Mouse (Mus musculus): Measurements from ENCODE around the gene Prrc2b. TPM values are rescaled to one million over a fixed set of nuclear protein-coding genes. Genes with fewer than 3 reads are reported as not detected.

The Prrc2b gene
- polyA plus RNA-seq, 1 experiment from 2014 or later = 24.5 TPM

DNA sequence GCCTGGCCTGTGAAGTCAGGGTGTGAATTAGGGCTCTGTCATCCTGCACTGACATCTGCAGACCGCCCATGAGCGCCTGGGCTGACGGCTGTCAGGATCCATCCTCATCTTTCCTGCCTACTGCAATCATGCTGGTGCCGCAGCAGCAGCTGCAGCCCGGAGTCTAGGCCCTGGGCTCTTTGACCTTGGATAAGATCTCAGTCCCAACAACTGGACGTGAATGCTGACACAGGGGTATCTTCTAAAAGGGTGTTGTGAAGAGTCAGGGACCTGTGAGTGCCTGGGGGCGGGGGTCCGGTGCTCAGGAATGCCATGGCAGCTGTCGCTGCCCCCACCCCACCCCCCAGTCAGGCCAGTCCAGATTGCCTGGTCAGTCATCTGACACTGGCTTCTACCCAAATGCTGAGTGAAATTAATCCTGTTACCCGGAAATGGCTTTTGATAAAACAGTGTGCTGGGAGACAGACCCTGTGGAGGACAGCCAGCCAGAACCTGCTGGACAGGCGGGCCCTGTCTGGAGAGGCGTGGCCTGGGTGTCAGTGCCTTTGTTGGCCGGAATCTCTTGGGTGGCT lies 23.4 kb downstream of the Prrc2b start:
- no peaks in the 10 kb centered on the region for H3K36me3 ChIP-seq
- peak overlapping the region; percentile 53 for H3K4me2 ChIP-seq
- WGBS = 4% methylated on average over 13 of the region's 13 CpGs
- H3K4me3 ChIP-seq = peak overlapping the region; percentile 3
- no peaks in the 10 kb centered on the region for H3K9me3 ChIP-seq
- peaks cover 93% of the 10 kb centered on the region for H3K4me1 ChIP-seq
- H3K27me3 ChIP-seq (replicated peaks) = no peaks in the 10 kb centered on the region
- H3K9ac ChIP-seq = peak overlapping the region; percentile 73
- peak; percentile 66 for ATAC-seq (ENCODE audit: extremely low read depth, insufficient number of reproducible peaks, low FRiP score, low TSS enrichment)
- H3K27ac ChIP-seq (replicated peaks) = peak overlapping the region; percentile 96

DNA sequence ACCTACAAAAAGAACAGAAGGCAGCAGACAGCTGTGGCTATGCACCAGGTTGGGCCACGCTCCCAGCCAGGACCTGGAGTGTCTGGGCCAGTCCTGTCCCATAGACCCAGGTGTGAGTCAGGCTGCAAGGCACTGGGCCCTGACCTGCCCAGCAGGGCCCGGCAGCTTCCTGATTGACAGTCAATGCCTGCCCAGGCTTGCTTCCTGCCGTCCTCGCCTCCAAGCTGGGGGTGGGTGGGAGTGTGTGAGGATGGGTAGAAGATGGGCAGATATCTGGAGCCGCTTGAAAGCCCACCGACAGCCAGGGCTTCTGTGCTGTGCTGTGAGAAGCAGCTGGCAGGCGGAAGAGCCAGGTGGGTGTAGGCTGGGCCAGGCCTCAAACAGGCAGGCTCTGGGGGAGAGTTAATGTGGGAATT lies 24.2 kb downstream of the Prrc2b start:
- ATAC-seq (ENCODE audit: extremely low read depth, insufficient number of reproducible peaks, low FRiP score, low TSS enrichment) = no peak
- peak overlapping the region; percentile 73 for H3K9ac ChIP-seq
- H3K4me1 ChIP-seq = peaks cover 93% of the 10 kb centered on the region
- 30% methylated on average over 7 of the region's 7 CpGs for WGBS
- H3K27ac ChIP-seq (replicated peaks) = peak overlapping the region; percentile 96
- no peaks in the 10 kb centered on the region for H3K27me3 ChIP-seq (replicated peaks)
- H3K9me3 ChIP-seq = no peaks in the 10 kb centered on the region
- no peaks in the 10 kb centered on the region for H3K36me3 ChIP-seq
- H3K4me2 ChIP-seq = peak overlapping the region; percentile 53
- peak overlapping the region; percentile 3 for H3K4me3 ChIP-seq

DNA sequence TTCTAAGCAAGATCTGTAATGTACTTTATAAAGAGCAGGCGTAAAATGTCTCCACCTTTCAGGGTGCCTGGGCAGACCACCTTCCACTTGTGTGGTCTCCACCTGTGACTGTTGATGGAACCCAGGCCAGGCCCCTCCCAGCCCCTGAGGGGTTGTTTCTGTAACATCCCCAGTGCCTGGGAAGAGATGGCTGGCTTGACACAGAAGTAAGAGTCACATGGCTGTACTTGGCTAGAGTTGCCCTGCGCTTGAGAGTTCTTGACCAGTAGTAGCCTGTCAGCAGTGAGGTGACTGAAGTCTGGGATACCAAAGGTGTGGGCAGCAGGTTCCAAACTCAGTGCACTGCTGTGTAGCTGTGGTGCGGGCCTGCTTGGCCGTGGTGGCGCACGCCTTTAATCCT lies 24.6 kb downstream of the Prrc2b start:
- Histone ChIP-seq H3K4me2 (peak overlapping the region; percentile 53), H3K36me3 (no peaks in the 10 kb centered on the region), H3K9ac (peak overlapping the region; percentile 73), H3K4me3 (no peak overlapping the region), H3K4me1 (peaks cover 93% of the 10 kb centered on the region), H3K9me3 (no peaks in the 10 kb centered on the region), H3K27ac (replicated peaks) (peak overlapping the region; percentile 96), H3K27me3 (replicated peaks) (no peaks in the 10 kb centered on the region)
- ATAC-seq (ENCODE audit: extremely low read depth, insufficient number of reproducible peaks, low FRiP score, low TSS enrichment) = no peak
- WGBS = 85% methylated on average over 6 of the region's 6 CpGs

- 21% methylated on average over 3 of the region's 3 CpGs for WGBS
- peak overlapping the region; percentile 96 for H3K27ac ChIP-seq (replicated peaks)
- H3K4me2 ChIP-seq = no peak overlapping the region
- no peaks in the 10 kb centered on the region for H3K9me3 ChIP-seq
- no peaks in the 10 kb centered on the region for H3K36me3 ChIP-seq
- peaks cover 95% of the 10 kb centered on the region for H3K4me1 ChIP-seq
- H3K27me3 ChIP-seq (replicated peaks) = no peaks in the 10 kb centered on the region
- no peak for ATAC-seq (ENCODE audit: extremely low read depth, insufficient number of reproducible peaks, low FRiP score, low TSS enrichment)
- no peak overlapping the region for H3K4me3 ChIP-seq
- H3K9ac ChIP-seq = peak overlapping the region; percentile 15; the same call in 1 of the 2 replicates
These were observed 26.0 kb downstream of the Prrc2b start for GRCm38 (mm10) chr2:32176848-32177247.

- H3K36me3 ChIP-seq = 0 out of 2 replicates have a peak, but pooled peaks cover 1% of the 10 kb centered on the region
- 80% methylated on average over 11 of the region's 11 CpGs for WGBS
- H3K27me3 ChIP-seq (replicated peaks) = no peaks in the 10 kb centered on the region
- peak overlapping the region; percentile 15; the same call in 1 of the 2 replicates for H3K9ac ChIP-seq
- H3K4me1 ChIP-seq = peaks cover 97% of the 10 kb centered on the region
- peak overlapping the region; percentile 96; the same call in 1 of the 2 replicates for H3K27ac ChIP-seq (replicated peaks)
- no peak for ATAC-seq (ENCODE audit: extremely low read depth, insufficient number of reproducible peaks, low FRiP score, low TSS enrichment)
- no peak overlapping the region for H3K4me2 ChIP-seq
- H3K9me3 ChIP-seq = no peaks in the 10 kb centered on the region
- H3K4me3 ChIP-seq = no peak overlapping the region
These were observed 26.6 kb downstream of the Prrc2b start for GRCm38 (mm10) chr2:32177397-32178060.

- H3K4me3 ChIP-seq = no peak overlapping the region
- peak overlapping the region; percentile 34 for H3K9ac ChIP-seq
- 24% methylated on average over 6 of the region's 6 CpGs for WGBS
- no peaks in the 10 kb centered on the region for H3K9me3 ChIP-seq
- peak overlapping the region; percentile 35 for H3K4me2 ChIP-seq
- peaks cover 19% of the 10 kb centered on the region for H3K36me3 ChIP-seq
- H3K27me3 ChIP-seq (replicated peaks) = no peaks in the 10 kb centered on the region
- peaks cover 100% of the 10 kb centered on the region for H3K4me1 ChIP-seq
- ATAC-seq (ENCODE audit: extremely low read depth, insufficient number of reproducible peaks, low FRiP score, low TSS enrichment) = no peak
- peak overlapping the region; percentile 69 for H3K27ac ChIP-seq (replicated peaks)
These were observed 28.5 kb downstream of the Prrc2b start for GRCm38 (mm10) chr2:32179363-32179762.

- Histone ChIP-seq H3K36me3 (peaks cover 26% of the 10 kb centered on the region), H3K9me3 (no peaks in the 10 kb centered on the region)
These were observed 29.2 kb downstream of the Prrc2b start for GRCm38 (mm10) chr2:32180127-32180526.

DNA sequence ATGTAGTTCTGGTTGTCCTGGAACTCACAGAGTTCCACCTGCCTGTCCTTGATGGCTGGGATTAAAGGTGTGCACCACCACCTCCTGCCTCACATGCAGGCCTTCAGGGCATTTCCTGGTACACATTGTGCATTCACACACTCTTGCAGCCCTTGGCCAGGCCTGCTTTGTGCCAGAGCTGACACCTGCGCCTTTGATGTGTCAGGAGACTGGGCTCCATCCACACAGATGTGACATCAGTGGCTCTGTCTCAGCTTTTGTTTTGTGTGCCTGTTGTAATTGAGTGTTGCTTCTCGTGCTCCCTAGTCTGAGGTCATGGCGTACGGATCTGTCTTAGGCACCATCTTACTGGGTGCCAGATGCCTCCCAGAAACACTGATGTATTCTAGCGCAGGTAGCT lies 30.5 kb downstream of the Prrc2b start:
- Histone ChIP-seq H3K4me1 (peaks cover 83% of the 10 kb centered on the region), H3K27me3 (replicated peaks) (no peaks in the 10 kb centered on the region), H3K9me3 (no peaks in the 10 kb centered on the region), H3K4me3 (no peak overlapping the region), H3K9ac (no peak overlapping the region), H3K36me3 (peaks cover 37% of the 10 kb centered on the region), H3K27ac (replicated peaks) (no peak overlapping the region), H3K4me2 (no peak overlapping the region)
- no peak for ATAC-seq (ENCODE audit: extremely low read depth, insufficient number of reproducible peaks, low FRiP score, low TSS enrichment)
- 83% methylated on average over 5 of the region's 5 CpGs for WGBS

More at GRCm38 (mm10) chr2:32180127-32180526, 29.2 kb downstream of the Prrc2b start:
- 87% methylated on average over 12 of the region's 12 CpGs for WGBS
- no peak overlapping the region for H3K9ac ChIP-seq
- no peak overlapping the region for H3K4me3 ChIP-seq
- H3K4me2 ChIP-seq = no peak overlapping the region
- H3K27ac ChIP-seq (replicated peaks) = peak overlapping the region; percentile 69
- H3K4me1 ChIP-seq = peaks cover 95% of the 10 kb centered on the region
- H3K27me3 ChIP-seq (replicated peaks) = no peaks in the 10 kb centered on the region
- ATAC-seq (ENCODE audit: extremely low read depth, insufficient number of reproducible peaks, low FRiP score, low TSS enrichment) = no peak

DNA sequence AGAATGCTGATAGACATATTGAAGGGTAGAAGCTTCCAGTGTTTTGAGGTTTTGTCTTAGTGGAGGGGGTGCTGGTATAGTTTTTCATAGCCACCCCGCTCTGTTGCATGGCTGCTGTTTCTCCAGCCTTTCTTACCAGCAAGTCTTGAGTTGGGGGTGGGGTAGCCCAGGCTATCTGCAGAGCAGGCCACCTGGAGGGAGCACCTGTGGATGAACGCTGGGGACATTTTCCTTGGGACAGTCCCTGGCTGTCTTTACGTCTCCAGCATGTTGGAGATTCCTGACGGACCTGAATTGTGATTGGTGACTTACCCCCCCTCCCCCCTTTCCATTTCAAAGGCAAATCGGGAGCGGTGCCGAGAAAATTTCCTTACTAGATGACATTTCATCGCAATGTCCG lies 31.2 kb downstream of the Prrc2b start:
- Histone ChIP-seq H3K4me1 (peaks cover 76% of the 10 kb centered on the region), H3K27ac (replicated peaks) (peak overlapping the region; percentile 55; the same call in 1 of the 2 replicates)

GRCm38 (mm10) chr2:32182676-32183296 lies 31.9 kb downstream of the Prrc2b start:
- H3K4me2 ChIP-seq = no peak overlapping the region
- peaks cover 69% of the 10 kb centered on the region for H3K4me1 ChIP-seq
- no peaks in the 10 kb centered on the region for H3K27me3 ChIP-seq (replicated peaks)
- H3K9me3 ChIP-seq = no peaks in the 10 kb centered on the region
- peak overlapping the region; percentile 55 for H3K27ac ChIP-seq (replicated peaks)
- no peak for ATAC-seq (ENCODE audit: extremely low read depth, insufficient number of reproducible peaks, low FRiP score, low TSS enrichment)
- 0 out of 2 replicates have a peak overlapping the region, but pooled peaks have one; percentile 6 for H3K9ac ChIP-seq
- H3K36me3 ChIP-seq = peaks cover 51% of the 10 kb centered on the region
- H3K4me3 ChIP-seq = no peak overlapping the region
- 68% methylated on average over 13 of the region's 13 CpGs for WGBS

More for the DNA sequence above, 31.2 kb downstream of the Prrc2b start:
- Histone ChIP-seq H3K27me3 (replicated peaks) (no peaks in the 10 kb centered on the region), H3K4me2 (no peak overlapping the region), H3K36me3 (peaks cover 44% of the 10 kb centered on the region), H3K9ac (no peak overlapping the region), H3K4me3 (no peak overlapping the region), H3K9me3 (no peaks in the 10 kb centered on the region)
- no peak for ATAC-seq (ENCODE audit: extremely low read depth, insufficient number of reproducible peaks, low FRiP score, low TSS enrichment)
- 78% methylated on average over 9 of the region's 9 CpGs for WGBS

- ATAC-seq (ENCODE audit: extremely low read depth, insufficient number of reproducible peaks, low FRiP score, low TSS enrichment) = no peak
- no peak overlapping the region for H3K4me3 ChIP-seq
- H3K27ac ChIP-seq (replicated peaks) = no peak overlapping the region
- H3K4me1 ChIP-seq = peaks cover 26% of the 10 kb centered on the region
- no peak overlapping the region for H3K9ac ChIP-seq
- peaks cover 90% of the 10 kb centered on the region for H3K36me3 ChIP-seq
- no peak overlapping the region for H3K4me2 ChIP-seq
- 92% methylated on average over 13 of the region's 13 CpGs for WGBS
- H3K9me3 ChIP-seq = no peaks in the 10 kb centered on the region
- H3K27me3 ChIP-seq (replicated peaks) = no peaks in the 10 kb centered on the region
These were observed 36.2 kb downstream of the Prrc2b start for GRCm38 (mm10) chr2:32187019-32187551.
